Mouse (Mus musculus) liver, adult 2 months (tissue): ENCODE measurements around the gene Dcun1d1. TPM values are rescaled to one million over a fixed set of nuclear protein-coding genes. Genes with fewer than 3 reads are reported as not detected.
A peak's percentile ranks its signal among the peaks of the same experiment; 100 is the strongest.

Experiments used
- DNase-seq: peaks from one replicate; pipeline ENCODE4 v3.0.0-alpha.2; 2011; ENCODE audit warnings: low read depth, low spot score; ENCODE audit errors: extremely low read depth
- H3K27ac ChIP-seq: fragments of 200-500 bp; replicated peaks from 2 replicates; pipeline ENCODE4 v1.5.1; 2012; ENCODE audit warnings: low read depth, mild to moderate bottlenecking, control low read depth, inconsistent platforms, low read length; ENCODE audit not compliant: insufficient read depth
- H3K27me3 ChIP-seq: fragments of 200-500 bp; 2 replicates; pipeline ENCODE4 v1.6.1; 2012; ENCODE audit warnings: mild to moderate bottlenecking, moderate library complexity, low read length, inconsistent platforms; ENCODE audit not compliant: control insufficient read depth, insufficient read depth
- H3K36me3 ChIP-seq: fragments of 200-500 bp; 2 replicates; pipeline ENCODE4 v1.6.1; 2012; ENCODE audit warnings: low read length, inconsistent platforms; ENCODE audit not compliant: control insufficient read depth, insufficient read depth
- H3K4me1 ChIP-seq: fragments of 200-500 bp; 2 replicates; pipeline ENCODE4 v1.6.1; 2011; ENCODE audit warnings: low read length; ENCODE audit not compliant: control insufficient read depth, insufficient read depth
- H3K4me3 ChIP-seq: fragments of 200-500 bp; 2 replicates; pipeline ENCODE4 v1.5.1; 2011; ENCODE audit warnings: low read depth, mild to moderate bottlenecking, control low read depth, low read length, moderate library complexity; ENCODE audit not compliant: insufficient read depth
- H3K79me2 ChIP-seq: fragments of 200-500 bp; 2 replicates; pipeline ENCODE4 v1.6.1; 2012; ENCODE audit warnings: inconsistent platforms, mild to moderate bottlenecking, low read length, moderate library complexity; ENCODE audit not compliant: control insufficient read depth, insufficient read depth
- H3K9ac ChIP-seq: fragments of 200-500 bp; 2 replicates; pipeline ENCODE4 v1.6.1; 2012; ENCODE audit warnings: low read depth, mild to moderate bottlenecking, control low read depth, inconsistent platforms, low read length
- CTCF ChIP-seq: fragments of 200-500 bp; IDR thresholded peaks from 2 replicates; pipeline ENCODE4 v1.5.1; 2011; ENCODE audit warnings: low read depth, low read length, control low read depth
- POLR2A ChIP-seq: fragments of 200-500 bp; IDR thresholded peaks from 2 replicates; pipeline ENCODE4 v1.6.1; 2011; ENCODE audit warnings: low read length, control low read depth; ENCODE audit not compliant: insufficient read depth; ENCODE audit errors: extremely low read depth
- WGBS: fragments of 180-500 bp; shearing (Covaris S2); methylation state at CpG from one replicate; pipeline ENCODE4 v1.1.7; 2018; 5-methylcytosine and 5-hydroxymethylcytosine counted together
- polyA plus RNA-seq: library from polyadenylated mRNA; depleted of rRNA; stranded (reverse); fragments of >200 nt; gene quantifications from 2 replicates; pipeline ENCODE4 v1.2.3, GENCODE M21; 2012
- total RNA-seq: library from RNA; depleted of rRNA; stranded (reverse); fragments of >200 nt; gene quantifications from 2 replicates; pipeline ENCODE4 v1.2.3, GENCODE M21; 2014

Gene Dcun1d1
- total and polyA plus RNA-seq, 2 experiments, result 10.2 to 61.1 TPM

GRCm38 (mm10) chr3:35967366-35967921, 30.2 kb upstream of the Dcun1d1 start:
- H3K4me3 ChIP-seq, result no peak overlapping the region
- TF ChIP-seq CTCF, result no peak
- TF ChIP-seq POLR2A, result no peak
- H3K4me1 ChIP-seq, result no peaks in the 10 kb centered on the region; the same call in 1 of the 2 replicates
- WGBS, result 95% methylated on average over 8 of the region's 8 CpGs
- H3K27me3 ChIP-seq, result no peaks in the 10 kb centered on the region
- H3K27ac ChIP-seq, result no peak overlapping the region
- no peaks in the 10 kb centered on the region for H3K79me2 ChIP-seq
- DNase-seq, result no peak
- no peak overlapping the region for H3K9ac ChIP-seq
- H3K36me3 ChIP-seq, result peaks cover 20% of the 10 kb centered on the region; the same call in 1 of the 2 replicates

- H3K36me3 ChIP-seq, result peaks cover 21% of the 10 kb centered on the region
- DNase-seq, result no peak
- no peaks in the 10 kb centered on the region; the same call in 1 of the 2 replicates for H3K4me1 ChIP-seq
- TF ChIP-seq POLR2A (no peak), CTCF (no peak)
- H3K79me2 ChIP-seq, result no peaks in the 10 kb centered on the region
- H3K9ac ChIP-seq, result no peak overlapping the region
- no peaks in the 10 kb centered on the region for H3K27me3 ChIP-seq
- no peak overlapping the region for H3K4me3 ChIP-seq
- no peak overlapping the region for H3K27ac ChIP-seq
- 77% methylated on average over 2 of the region's 2 CpGs for WGBS
Measured at GRCm38 (mm10) chr3:35966493-35966892, 29.2 kb upstream of the Dcun1d1 start.

- Histone ChIP-seq H3K79me2 (no peaks in the 10 kb centered on the region), H3K27me3 (no peaks in the 10 kb centered on the region), H3K4me1 (no peaks in the 10 kb centered on the region), H3K36me3 (peaks cover 31% of the 10 kb centered on the region), H3K4me3 (no peak overlapping the region), H3K27ac (no peak overlapping the region), H3K9ac (no peak overlapping the region)
- DNase-seq, result no peak
- no peak for TF ChIP-seq POLR2A
- TF ChIP-seq CTCF, result no peak
- 87% methylated on average over 4 of the region's 4 CpGs for WGBS
Measured at GRCm38 (mm10) chr3:35964928-35965327, 27.7 kb upstream of the Dcun1d1 start.

GRCm38 (mm10) chr3:35963921-35964320, 26.7 kb upstream of the Dcun1d1 start:
- WGBS, result 56% methylated on average over 5 of the region's 5 CpGs
- Histone ChIP-seq H3K36me3 (peaks cover 32% of the 10 kb centered on the region), H3K27me3 (no peaks in the 10 kb centered on the region), H3K4me3 (no peak overlapping the region), H3K27ac (no peak overlapping the region), H3K79me2 (no peaks in the 10 kb centered on the region), H3K4me1 (no peaks in the 10 kb centered on the region), H3K9ac (no peak overlapping the region)
- TF ChIP-seq CTCF (no peak), POLR2A (no peak)
- DNase-seq, result peak; percentile 63

- TF ChIP-seq POLR2A, result no peak
- TF ChIP-seq CTCF, result no peak
- 92% methylated on average over 4 of the region's 4 CpGs for WGBS
- peaks cover 32% of the 10 kb centered on the region for H3K36me3 ChIP-seq
- no peak overlapping the region for H3K27ac ChIP-seq
- H3K79me2 ChIP-seq, result no peaks in the 10 kb centered on the region
- no peaks in the 10 kb centered on the region for H3K27me3 ChIP-seq
- no peak overlapping the region for H3K9ac ChIP-seq
- no peaks in the 10 kb centered on the region for H3K4me1 ChIP-seq
- H3K4me3 ChIP-seq, result no peak overlapping the region
- DNase-seq, result no peak
Measured at GRCm38 (mm10) chr3:35963401-35963800, 26.2 kb upstream of the Dcun1d1 start.

GRCm38 (mm10) chr3:35962967-35963366, 25.7 kb upstream of the Dcun1d1 start:
- DNase-seq, result no peak
- Histone ChIP-seq H3K27ac (no peak overlapping the region), H3K36me3 (peaks cover 29% of the 10 kb centered on the region), H3K79me2 (no peaks in the 10 kb centered on the region), H3K4me1 (no peaks in the 10 kb centered on the region), H3K9ac (no peak overlapping the region), H3K27me3 (no peaks in the 10 kb centered on the region), H3K4me3 (no peak overlapping the region)
- TF ChIP-seq CTCF, result peak; percentile 40
- no peak for TF ChIP-seq POLR2A
- 95% methylated on average over 5 of the region's 5 CpGs for WGBS
